Mouse (Mus musculus) midbrain, embryonic 11.5 days (tissue): Measurements from ENCODE around the gene Drg1. TPM values are rescaled to one million over a fixed set of nuclear protein-coding genes. Genes with fewer than 3 reads are reported as not detected.
A peak's percentile ranks its signal among the peaks of the same experiment; 100 is the strongest.
"Not testable (repeated sequence)": the region's sequence is repeated elsewhere in the genome, so short reads cannot be mapped to it uniquely, and the experiment has no call there.

Experiments
- ATAC-seq: fragments of 200-750 bp; cut with Nextera tagmentation; 2 replicates; pipeline ENCODE4 v1.8.0; 2017; ENCODE audit warnings: moderate TSS enrichment, moderate library complexity; ENCODE audit not compliant: low FRiP score
- DNase-seq: peaks from one replicate; pipeline ENCODE4 v3.0.0; 2015; ENCODE audit warnings: low spot score; ENCODE audit errors: missing footprints
- H3K27ac ChIP-seq: fragments of 300-500 bp; sonication (generic); 2 replicates; pipeline ENCODE4 v1.5.1; 2014; ENCODE audit warnings: low read depth, low read length
- H3K27me3 ChIP-seq: fragments of 300-500 bp; sonication (generic); 2 replicates; pipeline ENCODE4 v1.6.1; 2014; ENCODE audit warnings: mild to moderate bottlenecking, low read length, moderate library complexity, mixed read lengths; ENCODE audit not compliant: control insufficient read depth, insufficient read depth
- H3K36me3 ChIP-seq: fragments of 300-500 bp; sonication (generic); 2 replicates; pipeline ENCODE4 v1.6.1; 2014; ENCODE audit warnings: mild to moderate bottlenecking, low read length, moderate library complexity, mixed read lengths; ENCODE audit not compliant: control insufficient read depth, insufficient read depth
- H3K4me1 ChIP-seq: fragments of 300-500 bp; sonication (generic); 2 replicates; pipeline ENCODE4 v1.6.1; 2014; ENCODE audit warnings: low read length; ENCODE audit not compliant: control insufficient read depth, insufficient read depth
- H3K4me2 ChIP-seq: fragments of 300-500 bp; sonication (generic); 2 replicates; pipeline ENCODE4 v1.6.1; 2014; ENCODE audit warnings: mild to moderate bottlenecking, moderate library complexity
- H3K4me3 ChIP-seq: fragments of 300-500 bp; sonication (generic); 2 replicates; pipeline ENCODE4 v1.5.1; 2014; ENCODE audit warnings: low read depth, low read length
- H3K9ac ChIP-seq: fragments of 300-500 bp; sonication (generic); 2 replicates; pipeline ENCODE4 v1.6.1; 2014; ENCODE audit warnings: low read length
- H3K9me3 ChIP-seq: fragments of 300-500 bp; sonication (generic); 2 replicates; pipeline ENCODE4 v1.6.1; 2016; ENCODE audit warnings: low read length; ENCODE audit not compliant: control insufficient read depth
- WGBS: fragments of 180-500 bp; shearing (Covaris S2); extraction: QIAGEN DNeasy Blood & Tissue Kit; methylation state at CpG from one replicate; pipeline ENCODE4 v1.1.7; 2014; 5-methylcytosine and 5-hydroxymethylcytosine counted together
- polyA plus RNA-seq: library from polyadenylated mRNA; unstranded; fragments of >200 nt; fragmentation: Nextera tagmentation; extraction: Ambion mirVana; gene quantifications from 2 replicates; pipeline ENCODE4 v1.2.1, GENCODE M21; 2014

The Drg1 gene
- polyA plus RNA-seq, 1 experiment from 2014 or later, result 327 TPM

DNA sequence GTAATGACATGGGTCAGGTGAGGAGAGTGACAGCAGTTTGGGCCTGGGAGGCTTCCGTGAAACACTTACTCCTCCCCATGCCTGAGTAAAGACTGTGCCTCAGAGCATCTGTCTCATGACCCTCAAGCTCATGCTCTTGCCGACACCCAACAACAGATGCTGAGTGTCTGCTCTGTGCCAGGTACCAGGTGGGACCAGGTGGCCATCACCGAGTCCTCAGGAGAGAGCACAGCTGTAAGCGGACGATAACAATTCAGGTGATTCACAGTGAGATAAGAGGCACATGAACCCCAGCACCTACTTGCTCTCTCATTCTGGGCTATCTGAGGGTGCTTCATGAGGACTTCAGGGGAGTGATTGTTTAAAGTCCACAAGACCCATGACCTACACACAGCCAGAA, 123.8 kb downstream of the Drg1 start:
- WGBS, result 88% methylated on average over 4 of the region's 5 CpGs

GRCm38 (mm10) chr11:3140967-3141535, 125.2 kb downstream of the Drg1 start:
- H3K27me3 ChIP-seq, H3K4me1 ChIP-seq, H3K27ac ChIP-seq, H3K9ac ChIP-seq, H3K9me3 ChIP-seq, DNase-seq, H3K4me2 ChIP-seq, ATAC-seq, H3K4me3 ChIP-seq, H3K36me3 ChIP-seq: not testable (repeated sequence)

More for the DNA sequence above, 123.8 kb downstream of the Drg1 start:
- H3K4me3 ChIP-seq, H3K4me1 ChIP-seq, DNase-seq, H3K9me3 ChIP-seq, H3K9ac ChIP-seq, H3K27ac ChIP-seq, H3K27me3 ChIP-seq, H3K36me3 ChIP-seq, H3K4me2 ChIP-seq: not testable (repeated sequence)
- peak; percentile 71 for ATAC-seq

DNA sequence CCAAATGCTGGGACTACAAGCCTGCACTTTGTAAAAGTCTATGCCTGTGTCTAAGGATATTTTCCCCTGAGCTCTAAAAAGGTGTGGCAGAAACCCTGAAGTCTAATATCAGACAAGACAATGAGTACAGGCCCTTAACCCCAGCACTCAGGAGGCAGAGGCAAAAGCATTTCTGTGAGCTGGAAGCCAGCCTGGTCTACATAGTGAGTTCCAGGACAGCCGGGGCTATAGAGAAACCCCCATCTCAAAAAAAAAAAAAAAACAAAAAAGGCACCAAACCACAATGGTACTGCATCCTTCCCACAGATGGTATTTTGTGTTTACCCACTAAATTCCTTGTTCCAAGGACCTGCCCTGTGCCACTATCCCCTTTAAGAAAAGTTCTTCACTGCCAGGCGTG, 127.9 kb downstream of the Drg1 start:
- not testable (repeated sequence) for H3K4me2 ChIP-seq, H3K9ac ChIP-seq, H3K27me3 ChIP-seq, H3K4me3 ChIP-seq, ATAC-seq, DNase-seq, H3K36me3 ChIP-seq, H3K27ac ChIP-seq, H3K4me1 ChIP-seq, H3K9me3 ChIP-seq
- 72% methylated on average over 2 of the region's 2 CpGs for WGBS

Other genes with a start within 250 kb of the Drg1 start
- gene Sfi1, start 73.0 kb downstream of the Drg1 start, polyA plus RNA-seq, result 8.0 and 8.8 TPM in 2 replicates
- 54.5 and 54.7 TPM in 2 replicates for gene Eif4enif1, start 64.0 kb downstream of the Drg1 start, polyA plus RNA-seq
- gene Patz1, start 22.5 kb upstream of the Drg1 start, polyA plus RNA-seq, result 107 and 116 TPM in 2 replicates
- gene Pik3ip1, start 64.0 kb upstream of the Drg1 start, polyA plus RNA-seq, result 10.5 and 12.1 TPM in 2 replicates
- gene Limk2, start 142.8 kb upstream of the Drg1 start, polyA plus RNA-seq, result 62.6 and 63.4 TPM in 2 replicates
- 51.9 and 54.3 TPM in 2 replicates for gene Rnf185, start 185.9 kb upstream of the Drg1 start, polyA plus RNA-seq
- 0.38 and 0.54 TPM in 2 replicates for gene Pla2g3, start 221.9 kb upstream of the Drg1 start, polyA plus RNA-seq
- gene Inpp5j, start 238.4 kb upstream of the Drg1 start, polyA plus RNA-seq, result 0.07 and 0.16 TPM in 2 replicates
- 55.9 and 58.9 TPM in 2 replicates for gene Selenom, start 248.3 kb upstream of the Drg1 start, polyA plus RNA-seq